Mouse (Mus musculus) large intestine, adult 2 months (tissue): ENCODE results near the gene Syn3. TPM values are rescaled to one million over a fixed set of nuclear protein-coding genes. Genes with fewer than 3 reads are reported as not detected.

Source experiments
- DNase-seq: peaks from one replicate; pipeline ENCODE4 v3.0.0-alpha.2; 2012; ENCODE audit warnings: low read depth, low spot score
- WGBS: fragments of 180-500 bp; shearing (Covaris S2); methylation state at CpG from one replicate; pipeline ENCODE4 v1.1.7; 2018; 5-methylcytosine and 5-hydroxymethylcytosine counted together
- polyA plus RNA-seq: library from polyadenylated mRNA; depleted of rRNA; stranded (reverse); fragments of >200 nt; gene quantifications from 2 replicates; pipeline ENCODE4 v1.2.3, GENCODE M21; 2012

Gene Syn3
- polyA plus RNA-seq, 1 experiment, result 0.89 TPM

DNA sequence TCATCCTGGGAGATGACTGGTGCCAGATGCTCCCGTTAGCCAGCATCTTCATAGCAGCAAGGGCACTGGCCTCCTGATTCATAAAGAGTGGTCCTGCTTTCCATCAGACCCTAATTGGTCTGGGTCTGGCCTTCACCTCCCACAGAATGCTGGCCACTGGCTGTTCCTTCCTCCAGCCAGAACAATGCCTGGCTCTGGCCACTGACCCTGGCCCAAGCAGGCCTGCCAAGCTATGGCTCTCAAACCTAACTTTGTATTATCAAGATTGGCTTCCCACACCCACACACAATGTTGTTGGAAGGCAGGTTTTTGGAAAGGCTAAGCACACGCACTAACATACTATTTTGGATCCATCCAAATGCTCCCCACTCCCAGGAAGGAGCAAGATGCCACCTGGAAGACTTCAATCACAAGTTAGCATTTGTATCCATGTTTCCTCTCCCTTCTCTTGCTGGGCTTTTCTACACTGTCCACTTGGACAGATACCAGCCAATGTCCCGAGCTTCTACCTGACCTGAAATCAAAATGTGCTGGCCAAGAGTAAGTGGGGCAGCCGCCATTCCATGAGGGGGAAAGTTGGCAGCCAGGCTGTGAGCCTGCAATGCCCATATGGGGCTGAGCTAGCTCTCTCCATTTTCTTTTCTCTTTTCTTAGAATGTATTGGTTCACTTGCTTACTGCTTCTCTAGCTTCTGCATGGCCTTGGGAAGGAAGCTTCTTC is 175.3 kb downstream of the Syn3 start:
- no peak for DNase-seq
- WGBS, result 71% methylated on average over 4 of the region's 4 CpGs

DNA sequence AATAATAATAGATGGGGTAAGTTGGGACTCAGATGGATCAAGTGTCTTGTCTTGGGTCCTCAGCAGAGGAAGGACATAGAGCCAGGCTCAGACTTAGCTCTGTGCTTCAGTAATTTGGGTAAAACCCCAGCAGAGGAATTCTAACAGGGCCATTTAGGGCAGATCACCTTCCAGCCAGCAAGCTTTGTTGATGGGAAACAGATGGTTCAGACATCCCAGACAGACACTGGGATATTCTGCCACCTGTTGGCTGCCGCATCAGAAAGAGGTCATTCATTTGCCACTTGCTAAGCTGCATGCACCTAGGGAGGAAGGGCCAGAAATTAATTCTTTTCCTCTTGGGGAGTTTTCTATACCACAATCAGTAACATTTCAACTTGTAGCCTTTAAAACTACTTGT is 176.7 kb downstream of the Syn3 start:
- DNase-seq, result no peak
- WGBS, result 72% methylated on average over 1 of the region's 1 CpGs

- WGBS, result 89% methylated on average over 8 of the region's 8 CpGs
- no peak for DNase-seq
Measured at GRCm38 (mm10) chr10:86321194-86321593, 177.5 kb downstream of the Syn3 start.

DNA sequence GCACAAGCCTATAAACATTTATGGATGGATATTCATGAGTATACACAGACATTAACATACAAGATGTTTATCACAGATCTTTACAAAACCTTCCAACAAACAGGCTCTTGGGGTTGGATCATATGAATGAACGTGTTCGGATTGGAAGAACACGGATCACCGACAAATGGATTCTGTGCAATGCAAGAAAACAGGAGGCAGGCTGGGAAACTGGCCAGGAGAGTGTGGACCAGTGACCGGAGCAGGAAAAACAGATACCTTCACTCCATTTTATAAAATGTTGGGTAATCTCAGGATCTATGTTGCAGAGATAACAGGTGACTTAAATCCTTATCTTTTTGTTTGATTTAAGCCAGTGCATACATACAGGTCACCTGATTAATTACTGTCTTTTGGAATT is 178.5 kb downstream of the Syn3 start:
- DNase-seq, result no peak
- WGBS, result 81% methylated on average over 5 of the region's 5 CpGs

- no peak for DNase-seq
- WGBS, result 64% methylated on average over 3 of the region's 3 CpGs
Measured at GRCm38 (mm10) chr10:86319526-86319925, 179.2 kb downstream of the Syn3 start.

- 94% methylated on average over 5 of the region's 5 CpGs for WGBS
Measured at GRCm38 (mm10) chr10:86318552-86319140, 180.1 kb downstream of the Syn3 start.

GRCm38 (mm10) chr10:86317633-86318032 is 181.1 kb downstream of the Syn3 start:
- WGBS, result 78% methylated on average over 7 of the region's 7 CpGs

More at GRCm38 (mm10) chr10:86318552-86319140, 180.1 kb downstream of the Syn3 start:
- DNase-seq, result no peak

DNA sequence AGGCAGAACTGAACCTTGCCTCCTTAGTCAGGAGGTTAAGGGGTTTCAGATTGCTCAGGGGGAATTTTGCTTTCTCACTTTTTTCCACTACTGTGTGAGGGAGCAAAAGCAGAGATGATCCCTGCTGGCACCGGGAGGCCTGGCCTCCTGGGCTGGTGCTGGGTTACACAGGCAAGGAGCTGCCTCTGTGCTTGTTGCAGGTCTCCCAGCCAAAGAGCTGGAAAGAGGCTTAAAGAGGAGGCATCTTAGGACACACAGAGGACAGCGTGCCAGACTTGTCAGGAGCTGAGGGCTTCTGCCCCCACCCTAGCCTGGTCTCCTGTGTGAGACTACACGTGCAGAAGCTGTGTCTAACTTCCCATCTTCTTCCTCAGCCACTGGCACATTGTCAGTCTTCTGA is 183.2 kb downstream of the Syn3 start:
- DNase-seq, result no peak
- 70% methylated on average over 3 of the region's 3 CpGs for WGBS

More at GRCm38 (mm10) chr10:86317633-86318032, 181.1 kb downstream of the Syn3 start:
- DNase-seq, result no peak

DNA sequence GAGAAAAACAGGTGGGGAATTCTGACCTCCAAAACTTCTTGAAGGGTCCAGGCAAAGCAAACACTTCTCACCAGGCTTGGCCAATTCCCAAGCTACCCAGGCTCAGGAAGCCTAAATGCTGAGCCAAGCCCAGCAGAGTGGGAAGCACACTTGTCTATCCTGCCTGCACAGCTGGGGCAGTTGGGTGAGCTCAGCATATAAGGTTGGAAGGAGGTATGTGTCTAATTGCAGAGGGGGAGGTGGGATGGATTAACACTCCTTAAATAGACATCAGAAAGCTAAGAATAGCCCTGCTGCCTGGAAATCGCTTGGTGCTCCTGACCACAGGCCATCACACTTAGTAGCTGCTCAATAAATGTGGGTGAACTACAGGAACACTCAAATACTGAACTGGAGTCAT is 185.2 kb downstream of the Syn3 start:
- 80% methylated on average over 1 of the region's 1 CpGs for WGBS
- no peak for DNase-seq

DNA sequence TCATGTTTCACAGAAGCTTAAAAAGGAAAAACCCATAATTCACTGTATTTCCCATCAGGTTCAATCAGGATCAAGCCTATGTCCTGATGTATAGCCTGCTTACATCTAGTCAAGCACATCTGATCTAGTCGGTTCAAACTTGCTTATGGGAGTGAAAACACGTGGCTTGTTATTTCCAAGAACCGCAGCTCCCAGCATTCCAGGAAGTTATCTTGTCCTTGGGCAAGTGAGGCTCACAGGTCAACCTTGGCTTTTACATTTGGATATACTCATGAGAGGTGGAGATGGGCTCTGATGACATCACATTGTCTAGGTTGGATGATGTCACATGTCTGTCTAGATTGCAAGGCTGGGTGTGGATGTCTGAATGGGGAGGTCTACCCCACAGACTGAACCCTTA is 185.7 kb downstream of the Syn3 start:
- no peak for DNase-seq
- WGBS, result 78% methylated on average over 3 of the region's 3 CpGs

GRCm38 (mm10) chr10:86310527-86310926 is 188.2 kb downstream of the Syn3 start:
- no peak for DNase-seq
- 4% methylated on average over 6 of the region's 6 CpGs for WGBS

DNA sequence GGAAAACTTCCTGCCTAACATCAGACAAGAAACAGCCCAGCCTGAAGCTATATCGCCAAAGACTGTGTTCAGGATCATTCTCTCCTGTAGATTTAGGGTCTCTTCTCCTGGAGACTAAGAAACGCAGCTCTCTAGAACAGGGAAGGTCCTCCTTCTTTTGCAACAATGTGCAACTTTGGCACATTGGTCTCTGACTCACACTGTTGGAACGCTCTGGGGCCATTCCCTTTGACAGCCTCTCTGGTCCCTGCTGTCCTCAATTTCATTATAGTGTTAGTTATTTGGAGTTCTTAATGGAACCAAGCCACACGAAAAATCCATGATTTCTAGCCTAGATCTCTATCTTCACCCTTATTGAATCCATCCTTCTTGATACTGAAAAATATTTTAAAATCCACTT is 191.5 kb downstream of the Syn3 start:
- no peak for DNase-seq
- 79% methylated on average over 4 of the region's 4 CpGs for WGBS

- 58% methylated on average over 2 of the region's 2 CpGs for WGBS
- no peak for DNase-seq
Measured at GRCm38 (mm10) chr10:86304583-86304982, 194.1 kb downstream of the Syn3 start.

GRCm38 (mm10) chr10:86303495-86303876 is 195.2 kb downstream of the Syn3 start:
- DNase-seq, result no peak
- WGBS, result 25% methylated on average over 2 of the region's 2 CpGs

- no peak for DNase-seq
- WGBS, result 10% methylated on average over 8 of the region's 8 CpGs
Measured at GRCm38 (mm10) chr10:86302761-86303494, 195.8 kb downstream of the Syn3 start.

- no peak for DNase-seq
- 39% methylated on average over 4 of the region's 4 CpGs for WGBS
Measured at GRCm38 (mm10) chr10:86302318-86302648, 196.4 kb downstream of the Syn3 start.

GRCm38 (mm10) chr10:86301593-86302317 is 196.9 kb downstream of the Syn3 start:
- WGBS, result 45% methylated on average over 4 of the region's 4 CpGs
- no peak for DNase-seq

- WGBS, result 2% methylated on average over 10 of the region's 10 CpGs
- DNase-seq, result no peak
Measured at GRCm38 (mm10) chr10:86301117-86301490, 197.6 kb downstream of the Syn3 start.

GRCm38 (mm10) chr10:86300293-86301116 is 198.2 kb downstream of the Syn3 start, which contains the start of gene Timp3:
TSS of gene Timp3 (plus strand) at chr10:86300372.
- DNase-seq, result no peak
- under 1% methylated on average over 65 of the region's 65 CpGs for WGBS
